Mouse (Mus musculus): ENCODE data around the gene Aloxe3. TPM values are rescaled to one million over a fixed set of nuclear protein-coding genes. Genes with fewer than 3 reads are reported as not detected.
A peak's percentile ranks its signal among the peaks of the same experiment; 100 is the strongest.

Aloxe3 gene
- polyA plus RNA-seq, 1 experiment from 2014 or later: not detected

DNA sequence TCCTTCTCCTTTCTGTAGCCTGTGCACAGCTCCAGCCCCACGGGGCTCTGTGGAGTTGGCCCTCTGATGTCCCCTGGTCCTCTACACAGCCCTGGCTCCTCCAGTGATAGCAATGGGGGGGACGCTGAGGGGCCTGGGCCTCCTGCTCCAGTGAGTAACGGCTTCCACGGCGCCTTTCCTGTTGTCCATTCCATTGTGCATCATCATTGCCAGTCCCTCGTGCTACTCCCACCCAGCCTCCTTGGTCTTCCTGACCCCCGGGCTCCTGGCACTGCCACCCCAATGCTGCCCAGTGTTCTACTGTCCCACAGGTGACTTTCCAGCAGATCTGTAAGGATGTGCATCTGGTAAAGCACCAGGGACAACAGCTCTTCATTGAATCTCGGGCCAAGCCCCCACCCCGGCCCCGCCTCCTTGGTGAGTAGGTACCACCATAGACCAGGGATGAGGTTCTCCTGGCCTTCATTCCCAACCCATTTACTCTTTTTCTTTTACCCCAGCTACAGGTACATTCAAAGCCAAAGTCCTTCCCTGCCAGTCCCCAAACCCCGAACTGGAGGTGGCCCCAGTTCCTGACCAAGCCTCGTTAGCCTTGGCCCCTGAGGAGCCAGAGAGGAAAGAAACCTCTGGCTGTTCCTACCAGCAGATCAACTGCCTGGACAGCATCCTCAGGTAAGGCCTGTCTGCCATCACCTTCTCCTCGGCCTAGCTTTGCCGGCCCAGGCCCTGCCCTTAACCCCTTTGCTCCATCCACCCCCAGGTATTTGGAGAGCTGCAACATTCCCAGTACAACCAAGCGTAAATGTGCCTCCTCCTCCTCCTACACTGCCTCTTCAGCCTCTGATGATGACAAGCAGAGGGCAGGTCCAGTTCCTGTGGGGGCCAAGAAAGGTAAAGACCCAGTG, 21.9 kb upstream of the Aloxe3 start:
- H3K9me3 ChIP-seq (replicated peaks): no peaks in the 10 kb centered on the region
- no peak overlapping the region for H3K27ac ChIP-seq
- peaks cover 82% of the 10 kb centered on the region for H3K36me3 ChIP-seq (ENCODE audit: poor library complexity, severe bottlenecking)
- no peak for ATAC-seq
- 92% methylated on average over 15 of the region's 15 CpGs for WGBS
- no peak overlapping the region for H3K4me3 ChIP-seq
- H3K9ac ChIP-seq: no peak overlapping the region
- H3K27me3 ChIP-seq: no peaks in the 10 kb centered on the region
- H3K4me2 ChIP-seq: no peak overlapping the region
- peaks cover 22% of the 10 kb centered on the region for H3K4me1 ChIP-seq

DNA sequence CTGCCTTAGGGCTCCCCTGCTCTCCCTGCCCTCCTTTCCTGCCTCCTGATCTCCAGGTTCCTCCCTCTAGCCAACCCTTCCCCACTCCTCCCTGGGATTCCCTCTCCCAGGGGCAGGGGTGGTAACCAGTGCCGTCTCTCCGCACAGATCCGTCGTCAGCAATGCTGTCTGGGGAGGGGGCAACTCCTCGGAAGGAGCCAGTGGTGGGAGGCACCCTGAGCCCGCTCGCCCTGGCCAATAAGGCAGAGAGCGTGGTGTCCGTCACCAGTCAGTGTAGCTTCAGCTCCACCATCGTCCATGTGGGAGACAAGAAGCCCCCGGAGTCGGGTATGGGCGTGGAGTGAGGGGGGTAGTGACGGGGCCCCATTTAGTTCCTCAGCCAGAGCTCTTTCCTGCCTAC, 21.2 kb upstream of the Aloxe3 start:
- no peaks in the 10 kb centered on the region for H3K27me3 ChIP-seq
- no peak for ATAC-seq
- H3K9ac ChIP-seq: no peak overlapping the region
- H3K4me3 ChIP-seq: no peak overlapping the region
- 88% methylated on average over 14 of the region's 14 CpGs for WGBS
- H3K27ac ChIP-seq: no peak overlapping the region
- peaks cover 16% of the 10 kb centered on the region for H3K4me1 ChIP-seq
- peaks cover 89% of the 10 kb centered on the region for H3K36me3 ChIP-seq (ENCODE audit: poor library complexity, severe bottlenecking)
- no peak overlapping the region for H3K4me2 ChIP-seq
- H3K9me3 ChIP-seq (replicated peaks): no peaks in the 10 kb centered on the region

DNA sequence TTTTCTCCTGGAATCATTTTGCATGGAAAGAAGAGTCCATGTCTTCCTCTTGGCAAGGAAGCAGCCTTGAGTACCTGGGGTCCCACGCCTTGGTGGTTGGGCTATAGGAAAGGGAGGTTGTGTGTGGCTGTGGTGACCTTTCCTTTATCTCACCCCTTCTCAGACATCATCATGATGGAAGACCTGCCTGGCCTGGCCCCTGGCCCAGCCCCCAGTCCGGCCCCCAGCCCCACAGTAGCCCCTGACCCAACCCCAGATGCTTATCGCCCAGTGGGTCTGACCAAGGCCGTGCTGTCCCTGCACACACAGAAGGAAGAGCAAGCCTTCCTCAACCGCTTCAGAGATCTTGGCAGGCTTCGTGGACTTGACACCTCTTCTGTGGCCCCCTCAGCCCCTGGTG, 20.5 kb upstream of the Aloxe3 start:
- H3K9ac ChIP-seq: peak overlapping the region; percentile 26; the same call in 1 of the 2 replicates
- H3K4me3 ChIP-seq: no peak overlapping the region
- peaks cover 91% of the 10 kb centered on the region for H3K36me3 ChIP-seq (ENCODE audit: poor library complexity, severe bottlenecking)
- H3K4me2 ChIP-seq: no peak overlapping the region
- peaks cover 9% of the 10 kb centered on the region for H3K4me1 ChIP-seq
- no peaks in the 10 kb centered on the region for H3K27me3 ChIP-seq
- WGBS: 93% methylated on average over 6 of the region's 6 CpGs
- no peak for ATAC-seq
- H3K9me3 ChIP-seq (replicated peaks): no peaks in the 10 kb centered on the region
- H3K27ac ChIP-seq: no peak overlapping the region

DNA sequence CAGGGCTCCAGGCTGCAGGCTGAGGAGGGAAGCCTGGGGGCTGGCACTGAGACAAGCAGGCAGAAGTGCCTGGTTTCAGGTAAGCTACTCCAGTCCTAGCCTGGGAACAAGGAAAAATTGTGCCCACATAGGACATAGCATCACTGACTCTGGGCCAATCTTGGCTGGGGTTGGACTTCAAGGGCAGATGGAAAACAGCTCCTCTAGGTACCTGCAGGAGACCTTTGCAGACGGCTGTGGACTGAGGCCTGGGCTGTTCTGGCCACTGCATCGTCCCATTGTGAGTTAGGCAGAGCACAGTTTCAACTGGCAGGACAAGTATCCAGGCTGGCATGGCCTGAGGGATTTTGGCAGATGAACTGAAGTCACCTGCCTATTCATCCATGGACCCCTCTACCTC, 19.9 kb upstream of the Aloxe3 start:
- 85% methylated on average over 2 of the region's 2 CpGs for WGBS
- H3K36me3 ChIP-seq (ENCODE audit: poor library complexity, severe bottlenecking): peaks cover 88% of the 10 kb centered on the region

DNA sequence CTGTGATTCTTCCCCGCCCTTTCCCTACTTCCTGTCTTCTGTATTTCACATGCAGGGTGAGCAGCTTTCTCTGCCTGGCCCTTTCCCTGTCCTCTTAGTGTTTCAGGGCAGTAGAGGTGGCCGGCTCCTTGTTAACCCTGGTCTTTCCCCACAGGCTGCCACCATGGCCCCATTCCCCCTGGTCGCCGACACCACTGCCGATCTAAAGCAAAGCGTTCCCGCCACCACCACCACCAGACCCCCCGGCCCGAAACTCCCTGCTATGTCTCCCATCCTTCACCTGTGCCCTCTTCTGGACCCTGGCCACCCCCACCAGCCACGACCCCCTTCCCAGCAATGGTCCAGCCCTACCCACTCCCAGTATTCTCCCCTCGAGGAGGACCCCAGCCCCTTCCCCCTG, 19.4 kb upstream of the Aloxe3 start:
- no peak overlapping the region for H3K4me2 ChIP-seq
- 86% methylated on average over 11 of the region's 11 CpGs for WGBS
- 0 out of 2 replicates have a peak, but pooled peaks cover 2% of the 10 kb centered on the region for H3K4me1 ChIP-seq
- no peaks in the 10 kb centered on the region for H3K27me3 ChIP-seq
- ATAC-seq: no peak
- no peak overlapping the region for H3K9ac ChIP-seq
- peaks cover 83% of the 10 kb centered on the region for H3K36me3 ChIP-seq (ENCODE audit: poor library complexity, severe bottlenecking)
- no peak overlapping the region for H3K4me3 ChIP-seq
- no peak overlapping the region for H3K27ac ChIP-seq
- H3K9me3 ChIP-seq (replicated peaks): no peaks in the 10 kb centered on the region

More for the DNA sequence above, 19.9 kb upstream of the Aloxe3 start:
- no peaks in the 10 kb centered on the region for H3K27me3 ChIP-seq
- no peak overlapping the region for H3K27ac ChIP-seq
- no peak for ATAC-seq
- H3K9ac ChIP-seq: 0 out of 2 replicates have a peak overlapping the region, but pooled peaks have one; percentile 26
- H3K4me3 ChIP-seq: no peak overlapping the region
- no peaks in the 10 kb centered on the region for H3K9me3 ChIP-seq (replicated peaks)
- peaks cover 3% of the 10 kb centered on the region; the same call in 1 of the 2 replicates for H3K4me1 ChIP-seq
- no peak overlapping the region for H3K4me2 ChIP-seq

DNA sequence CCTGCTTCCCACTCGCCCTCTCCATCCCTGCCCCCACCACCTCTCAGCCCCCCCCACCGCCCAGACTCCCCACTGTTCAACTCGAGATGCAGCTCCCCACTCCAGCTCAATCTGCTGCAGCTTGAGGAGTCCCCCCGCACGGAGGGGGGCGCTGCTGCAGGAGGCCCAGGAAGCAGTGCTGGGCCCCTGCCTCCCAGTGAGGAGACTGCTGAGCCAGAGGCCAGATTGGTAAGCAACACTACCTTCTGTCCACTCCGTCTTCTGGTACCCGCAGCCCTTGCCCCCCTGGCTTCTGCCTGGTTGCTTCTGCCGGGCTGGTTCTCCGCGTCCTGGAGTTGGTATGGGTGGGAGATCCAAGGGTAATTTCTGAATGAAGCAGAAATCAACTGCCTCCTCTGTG, 18.9 kb upstream of the Aloxe3 start:
- no peaks in the 10 kb centered on the region for H3K9me3 ChIP-seq (replicated peaks)
- no peak overlapping the region for H3K4me2 ChIP-seq
- H3K27ac ChIP-seq: no peak overlapping the region
- H3K27me3 ChIP-seq: no peaks in the 10 kb centered on the region
- peaks cover 78% of the 10 kb centered on the region for H3K36me3 ChIP-seq (ENCODE audit: poor library complexity, severe bottlenecking)
- 0 out of 2 replicates have a peak, but pooled peaks cover 6% of the 10 kb centered on the region for H3K4me1 ChIP-seq
- H3K9ac ChIP-seq: no peak overlapping the region
- no peak for ATAC-seq
- no peak overlapping the region for H3K4me3 ChIP-seq
- 84% methylated on average over 11 of the region's 11 CpGs for WGBS

DNA sequence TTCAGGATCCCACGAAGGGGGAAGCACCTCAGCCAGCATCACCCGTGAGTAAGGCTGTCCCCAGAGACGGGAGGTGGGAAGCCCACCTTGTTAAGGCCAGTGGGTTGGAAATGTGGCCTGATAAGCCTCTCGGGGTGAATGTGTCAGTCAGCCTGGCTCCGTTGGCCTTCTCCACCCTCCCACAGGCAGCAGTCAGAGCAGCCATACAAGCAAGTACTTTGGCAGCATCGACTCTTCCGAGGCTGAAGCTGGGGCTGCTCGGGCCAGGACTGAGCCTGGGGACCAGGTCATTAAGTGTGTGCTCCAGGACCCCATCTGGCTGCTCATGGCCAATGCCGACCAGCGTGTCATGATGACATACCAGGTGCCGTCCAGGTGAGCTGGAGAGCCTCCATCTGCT, 18.0 kb upstream of the Aloxe3 start:
- no peak for ATAC-seq
- WGBS: 86% methylated on average over 11 of the region's 11 CpGs
- no peak overlapping the region for H3K9ac ChIP-seq
- 0 out of 2 replicates have a peak, but pooled peaks cover 6% of the 10 kb centered on the region for H3K4me1 ChIP-seq
- no peak overlapping the region for H3K4me2 ChIP-seq
- peaks cover 69% of the 10 kb centered on the region for H3K36me3 ChIP-seq (ENCODE audit: poor library complexity, severe bottlenecking)
- H3K4me3 ChIP-seq: no peak overlapping the region
- no peaks in the 10 kb centered on the region; the same call in 1 of the 2 replicates for H3K27me3 ChIP-seq
- no peaks in the 10 kb centered on the region for H3K9me3 ChIP-seq (replicated peaks)
- H3K27ac ChIP-seq: no peak overlapping the region

DNA sequence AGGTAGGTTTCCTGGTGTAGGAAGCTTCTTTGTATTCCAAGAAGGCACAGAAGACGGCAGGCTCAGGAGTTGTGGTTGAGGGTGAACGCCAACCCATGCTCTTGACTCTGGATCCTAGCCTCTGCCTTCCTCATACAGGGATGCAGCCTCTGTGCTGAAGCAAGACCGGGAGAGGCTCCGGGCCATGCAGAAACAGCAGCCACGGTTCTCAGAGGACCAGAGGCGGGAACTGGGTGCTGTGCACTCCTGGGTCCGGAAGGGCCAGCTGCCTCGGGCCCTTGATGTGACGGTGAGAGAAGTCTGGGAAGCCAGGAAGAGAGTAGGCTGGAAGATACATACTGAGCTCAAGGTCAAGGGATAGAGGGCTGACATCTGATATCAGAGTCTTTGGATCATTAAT, 17.5 kb upstream of the Aloxe3 start:
- Histone ChIP-seq H3K4me2 (no peak overlapping the region), H3K4me1 (0 out of 2 replicates have a peak, but pooled peaks cover 6% of the 10 kb centered on the region), H3K9ac (no peak overlapping the region), H3K9me3 (replicated peaks) (no peaks in the 10 kb centered on the region), H3K27ac (no peak overlapping the region), H3K27me3 (no peaks in the 10 kb centered on the region; the same call in 1 of the 2 replicates), H3K4me3 (no peak overlapping the region), H3K36me3 (ENCODE audit: poor library complexity, severe bottlenecking) (peaks cover 64% of the 10 kb centered on the region)
- 88% methylated on average over 9 of the region's 9 CpGs for WGBS
- no peak for ATAC-seq

DNA sequence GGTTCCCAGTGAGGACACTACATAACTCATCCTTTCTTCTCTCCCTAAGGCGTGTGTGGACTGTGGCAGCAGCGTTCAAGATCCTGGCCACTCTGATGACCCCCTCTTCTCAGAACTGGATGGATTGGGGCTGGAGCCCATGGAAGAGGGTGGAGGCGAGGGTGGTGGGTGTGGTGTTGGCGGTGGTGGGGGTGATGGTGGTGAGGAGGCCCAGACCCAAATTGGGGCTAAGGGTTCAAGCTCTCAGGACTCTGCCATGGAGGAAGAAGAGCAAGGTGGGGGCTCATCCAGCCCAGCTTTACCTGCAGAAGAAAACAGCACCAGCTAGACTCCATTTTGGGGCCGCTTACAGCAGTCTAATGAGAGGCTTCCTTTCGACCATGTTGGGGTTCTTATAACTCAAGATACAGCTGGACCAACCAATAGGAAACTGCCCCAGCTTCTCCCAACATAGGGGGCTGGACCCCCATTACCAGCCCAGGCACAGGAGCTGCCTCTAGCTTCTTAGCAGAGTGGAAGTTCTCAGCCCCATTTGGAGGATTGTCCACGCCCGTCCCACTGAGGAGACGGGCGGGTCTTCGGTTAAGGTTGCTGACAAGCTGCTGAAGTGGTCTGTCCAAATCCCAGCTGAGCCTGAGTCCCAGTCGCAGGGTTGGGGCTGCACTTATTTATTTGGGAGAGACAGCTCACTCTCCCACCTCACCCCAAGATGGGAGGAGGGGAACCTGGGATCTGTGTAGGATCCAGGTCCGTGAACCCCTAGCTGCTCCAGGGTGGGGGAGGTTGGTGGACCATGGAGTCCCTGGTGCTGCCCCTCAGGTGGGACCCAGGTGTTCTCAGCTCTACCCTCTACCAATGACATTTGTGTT, 16.4 kb upstream of the Aloxe3 start:
- no peak overlapping the region for H3K4me2 ChIP-seq
- H3K9me3 ChIP-seq (replicated peaks): no peaks in the 10 kb centered on the region
- H3K9ac ChIP-seq: no peak overlapping the region
- peaks cover 53% of the 10 kb centered on the region for H3K36me3 ChIP-seq (ENCODE audit: poor library complexity, severe bottlenecking)
- no peak for ATAC-seq
- H3K27me3 ChIP-seq: peaks cover 3% of the 10 kb centered on the region
- WGBS: 78% methylated on average over 13 of the region's 13 CpGs
- no peak overlapping the region for H3K27ac ChIP-seq
- H3K4me1 ChIP-seq: 0 out of 2 replicates have a peak, but pooled peaks cover 6% of the 10 kb centered on the region
- no peak overlapping the region for H3K4me3 ChIP-seq

DNA sequence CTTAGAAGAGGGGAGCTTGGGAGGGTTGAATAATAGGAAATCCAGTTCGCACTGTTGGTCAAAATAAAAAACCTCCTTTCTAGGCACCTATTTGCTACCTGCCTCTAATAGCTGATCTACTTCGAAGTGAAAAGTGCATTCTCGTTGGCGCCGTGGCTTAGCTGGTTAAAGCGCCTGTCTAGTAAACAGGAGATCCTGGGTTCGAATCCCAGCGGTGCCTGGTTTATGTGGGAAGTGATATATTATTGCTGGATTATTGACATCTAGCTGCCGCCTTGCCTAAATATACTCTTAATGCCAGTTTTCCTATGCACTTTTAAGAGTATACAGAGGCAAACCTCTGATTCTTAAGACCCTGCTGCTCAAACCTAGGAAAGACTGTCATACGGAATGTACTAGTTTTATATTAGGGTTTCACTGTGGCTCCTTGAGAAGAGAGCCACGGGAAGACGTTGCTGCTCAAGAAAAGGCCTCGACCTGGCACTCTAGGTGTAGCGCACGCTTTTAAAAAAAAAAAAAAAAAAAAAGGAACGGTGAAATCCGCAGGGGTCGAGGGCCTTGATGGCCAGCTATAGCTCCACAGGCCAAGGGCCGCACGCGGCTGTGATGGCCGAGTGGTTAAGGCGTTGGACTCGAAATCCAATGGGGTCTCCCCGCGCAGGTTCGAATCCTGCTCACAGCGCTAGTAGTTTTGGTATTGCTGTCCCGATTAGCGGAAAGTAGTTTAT, 15.2 kb upstream of the Aloxe3 start:
- peaks cover 41% of the 10 kb centered on the region for H3K36me3 ChIP-seq (ENCODE audit: poor library complexity, severe bottlenecking)
- H3K4me2 ChIP-seq: peak overlapping the region; percentile 60
- under 1% methylated on average over 30 of the region's 30 CpGs for WGBS
- H3K9me3 ChIP-seq (replicated peaks): no peaks in the 10 kb centered on the region
- 0 out of 2 replicates have a peak, but pooled peaks cover 6% of the 10 kb centered on the region for H3K4me1 ChIP-seq
- peak overlapping the region; percentile 58 for H3K9ac ChIP-seq
- no peak overlapping the region for H3K27ac ChIP-seq
- H3K27me3 ChIP-seq: peaks cover 6% of the 10 kb centered on the region
- ATAC-seq: peak; percentile 77
- H3K4me3 ChIP-seq: peak overlapping the region; percentile 48

DNA sequence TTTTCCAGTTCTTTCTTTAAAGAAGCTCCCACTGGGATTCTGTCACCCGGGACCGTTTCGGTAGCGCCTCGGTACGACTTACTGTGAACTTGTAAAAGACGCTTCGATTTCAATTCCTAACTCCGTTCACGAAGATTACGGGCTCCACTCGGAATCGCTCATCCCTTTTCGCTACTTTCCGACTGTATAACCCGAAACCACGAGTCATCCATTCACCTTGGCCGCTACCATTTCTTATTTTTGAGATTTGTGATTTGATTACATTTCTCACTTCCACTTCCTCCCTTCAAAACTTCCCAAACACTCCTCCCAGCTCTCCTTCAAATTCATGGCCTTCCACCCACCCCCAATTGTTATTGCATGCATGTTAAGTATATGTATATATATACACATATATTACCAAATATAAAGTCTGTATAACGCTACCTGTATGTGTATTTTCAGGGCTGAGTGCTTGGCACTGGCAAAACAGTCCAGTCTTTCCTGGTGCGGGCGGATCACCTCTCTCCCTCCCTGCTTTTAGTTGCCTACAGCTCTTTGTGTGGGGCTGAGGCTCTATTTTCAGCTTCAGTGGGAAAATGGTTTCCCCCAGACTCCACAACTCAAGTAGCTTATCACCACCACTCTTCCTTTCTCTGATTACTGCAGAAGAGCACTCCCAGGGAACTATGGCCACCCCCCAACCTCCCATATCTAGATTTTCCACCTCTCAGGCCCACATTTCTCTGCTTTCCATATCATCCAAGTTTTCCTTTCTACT, 14.5 kb upstream of the Aloxe3 start:
- Histone ChIP-seq H3K4me2 (peak overlapping the region; percentile 60), H3K9ac (peak overlapping the region; percentile 58), H3K4me1 (0 out of 2 replicates have a peak, but pooled peaks cover 6% of the 10 kb centered on the region), H3K36me3 (ENCODE audit: poor library complexity, severe bottlenecking) (peaks cover 34% of the 10 kb centered on the region), H3K9me3 (replicated peaks) (no peaks in the 10 kb centered on the region), H3K27me3 (peaks cover 10% of the 10 kb centered on the region), H3K27ac (no peak overlapping the region), H3K4me3 (peak overlapping the region; percentile 48)
- WGBS: 3% methylated on average over 21 of the region's 21 CpGs
- ATAC-seq: no peak
